Mouse (Mus musculus) liver, embryonic 14.5 days (tissue): Measurements from ENCODE around the gene Tom1l1.

Experiments
- CTCF ChIP-seq: IDR thresholded peaks from 2 replicates; pipeline ENCODE4 v1.5.1; 2016; ENCODE audit warnings: antibody characterized with exemption, low read depth, control low read depth
- EP300 ChIP-seq: IDR thresholded peaks from 2 replicates; pipeline ENCODE4 v1.6.1; 2016; ENCODE audit warnings: antibody characterized with exemption, low read depth

GRCm38 (mm10) chr11:90687460-90688416, at the start of gene Tom1l1:
- TF ChIP-seq CTCF (peak; percentile 34), EP300 (no peak)
